Mouse (Mus musculus) spleen, adult 10 weeks (tissue): ENCODE measurements around the gene Heatr5b. TPM values are rescaled to one million over a fixed set of nuclear protein-coding genes. Genes with fewer than 3 reads are reported as not detected.

Experiments used
- polyA plus RNA-seq: library from polyadenylated mRNA; stranded (reverse); fragments of 350-450 nt; fragmentation: Illumina TruSeq; extraction: RNeasy Lipid Tissue Mini Kit (QIAGEN cat#74804); gene quantifications from one replicate; pipeline ENCODE4 v1.2.3, GENCODE M21; 2015; ENCODE audit warnings: low replicate concordance; ENCODE audit not compliant: insufficient read depth

Heatr5b gene
- polyA plus RNA-seq: 24.0 TPM

GRCm38 (mm10) chr17:78834856-78835835, at the start of gene Heatr5b, which contains the start of gene Gpatch11:
Gene Heatr5b (minus strand): TSS chr17:78835364.
Gene Gpatch11 (plus strand): TSS chr17:78835567.

GRCm38 (mm10) chr17:78882401-78883112, 47.4 kb upstream of the Heatr5b start, which contains the start of gene Eif2ak2:
Gene Eif2ak2 (minus strand): TSS chr17:78882573.

GRCm38 (mm10) chr17:78737096-78737495, 98.1 kb downstream of the Heatr5b start, which contains the start of gene Strn:
Gene Strn (minus strand): TSS chr17:78737196.

Other genes with a start within 250 kb of the Heatr5b start
- gene Strn, start 98.2 kb downstream of the Heatr5b start, polyA plus RNA-seq: 25.8 TPM
- gene Gpatch11, start 203 bp upstream of the Heatr5b start, polyA plus RNA-seq: 63.4 TPM
- 42.1 TPM for gene Eif2ak2, start 47.2 kb upstream of the Heatr5b start, polyA plus RNA-seq
- gene Sult6b1, start 71.6 kb upstream of the Heatr5b start, polyA plus RNA-seq: not detected
- gene Cebpzos, start 81.1 kb upstream of the Heatr5b start, polyA plus RNA-seq: 36.9 TPM
- gene Cebpz, start 101.7 kb upstream of the Heatr5b start, polyA plus RNA-seq: 77.3 TPM
- 40.1 TPM for gene Ndufaf7, start 101.8 kb upstream of the Heatr5b start, polyA plus RNA-seq
- gene Prkd3, start 185.5 kb upstream of the Heatr5b start, polyA plus RNA-seq: 47.0 TPM
- 3.3 TPM for gene Qpct, start 216.5 kb upstream of the Heatr5b start, polyA plus RNA-seq